Mouse (Mus musculus): ENCODE measurements around the gene Tram2. TPM values are rescaled to one million over a fixed set of nuclear protein-coding genes. Genes with fewer than 3 reads are reported as not detected.

Gene Tram2
- polyA plus RNA-seq, 1 experiment = 10.7 TPM

GRCm38 (mm10) chr1:21094644-21095215, 15.7 kb upstream of the Tram2 start:
- TF ChIP-seq POLR2A (IDR thresholded peaks at IDR 0.05; ENCODE audit: control insufficient read depth, low read depth, low read length) = no peak
- peaks cover 3% of the 10 kb centered on the region; the same call in 1 of the 2 replicates for H3K4me1 ChIP-seq (ENCODE audit: control insufficient read depth, insufficient read depth, low read length)
- H3K27me3 ChIP-seq (ENCODE audit: control insufficient read depth, insufficient read depth, low read length) = no peaks in the 10 kb centered on the region
- no peaks in the 10 kb centered on the region for H3K36me3 ChIP-seq (ENCODE audit: control insufficient read depth, insufficient read depth, low read length)
- H3K27ac ChIP-seq (ENCODE audit: control insufficient read depth, insufficient read depth, low read depth, low read length) = no peak overlapping the region
- H3K4me3 ChIP-seq (ENCODE audit: control insufficient read depth, low read depth, low read length) = no peak overlapping the region

- Histone ChIP-seq H3K27me3 (ENCODE audit: control insufficient read depth, insufficient read depth, low read length) (no peaks in the 10 kb centered on the region), H3K4me3 (ENCODE audit: control insufficient read depth, low read depth, low read length) (no peak overlapping the region), H3K4me1 (ENCODE audit: control insufficient read depth, insufficient read depth, low read length) (no peaks in the 10 kb centered on the region), H3K27ac (ENCODE audit: control insufficient read depth, insufficient read depth, low read depth, low read length) (no peak overlapping the region), H3K36me3 (ENCODE audit: control insufficient read depth, insufficient read depth, low read length) (no peaks in the 10 kb centered on the region)
- no peak for TF ChIP-seq CTCF (IDR thresholded peaks at IDR 0.05; ENCODE audit: control insufficient read depth, insufficient read depth, insufficient replicate concordance, low read depth, low read length)
- no peak for TF ChIP-seq POLR2A (IDR thresholded peaks at IDR 0.05; ENCODE audit: control insufficient read depth, low read depth, low read length)
These were observed 10.7 kb upstream of the Tram2 start for GRCm38 (mm10) chr1:21089661-21090117.

DNA sequence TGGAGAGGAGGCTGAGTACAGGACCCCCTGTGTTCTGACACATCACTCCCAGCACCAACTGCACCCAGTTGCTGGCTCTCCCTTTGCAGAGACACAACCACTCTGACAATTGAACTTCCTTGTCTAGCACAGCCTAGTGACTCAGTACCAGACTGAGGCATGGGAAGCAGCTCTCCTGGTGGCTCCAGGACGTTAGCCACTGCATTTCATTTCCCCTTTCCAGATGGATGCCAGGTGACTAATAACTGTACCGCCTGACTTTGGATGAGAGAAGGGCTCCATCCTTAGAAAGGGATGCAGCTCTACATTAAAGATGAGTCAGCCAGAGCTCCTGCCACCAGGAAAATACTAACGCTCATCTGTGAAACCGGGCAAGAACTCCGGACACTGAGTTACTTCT, 7.3 kb upstream of the Tram2 start:
- no peak overlapping the region for H3K4me3 ChIP-seq (ENCODE audit: control insufficient read depth, low read depth, low read length)
- no peaks in the 10 kb centered on the region for H3K36me3 ChIP-seq (ENCODE audit: control insufficient read depth, insufficient read depth, low read length)
- no peak for TF ChIP-seq CTCF (IDR thresholded peaks at IDR 0.05; ENCODE audit: control insufficient read depth, insufficient read depth, insufficient replicate concordance, low read depth, low read length)
- TF ChIP-seq POLR2A (IDR thresholded peaks at IDR 0.05; ENCODE audit: control insufficient read depth, low read depth, low read length) = no peak
- H3K27ac ChIP-seq (ENCODE audit: control insufficient read depth, insufficient read depth, low read depth, low read length) = no peak overlapping the region
- no peaks in the 10 kb centered on the region for H3K4me1 ChIP-seq (ENCODE audit: control insufficient read depth, insufficient read depth, low read length)
- H3K27me3 ChIP-seq (ENCODE audit: control insufficient read depth, insufficient read depth, low read length) = no peaks in the 10 kb centered on the region

DNA sequence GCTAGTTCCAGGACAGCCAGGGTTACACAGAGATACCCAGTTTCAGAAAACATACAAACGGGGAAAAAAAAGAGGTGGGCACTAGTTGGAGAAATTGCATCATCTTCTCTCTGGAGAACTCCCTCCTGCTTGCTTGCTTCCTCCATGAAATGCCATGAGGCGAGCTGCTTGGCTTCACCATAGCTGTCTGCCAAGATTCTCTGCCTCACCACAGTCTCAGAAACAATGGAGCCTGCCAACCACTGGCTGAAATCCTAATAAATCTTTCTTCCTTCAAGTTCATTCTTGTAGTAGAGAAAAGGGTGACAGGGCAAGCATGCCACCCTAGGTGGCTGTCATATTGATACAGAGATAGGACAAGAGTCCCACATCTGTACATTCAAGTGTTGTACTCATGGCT, 5.6 kb upstream of the Tram2 start:
- Histone ChIP-seq H3K4me3 (ENCODE audit: control insufficient read depth, low read depth, low read length) (no peak overlapping the region), H3K27me3 (ENCODE audit: control insufficient read depth, insufficient read depth, low read length) (no peaks in the 10 kb centered on the region), H3K36me3 (ENCODE audit: control insufficient read depth, insufficient read depth, low read length) (no peaks in the 10 kb centered on the region), H3K4me1 (ENCODE audit: control insufficient read depth, insufficient read depth, low read length) (no peaks in the 10 kb centered on the region), H3K27ac (ENCODE audit: control insufficient read depth, insufficient read depth, low read depth, low read length) (no peak overlapping the region)
- TF ChIP-seq CTCF (IDR thresholded peaks at IDR 0.05; ENCODE audit: control insufficient read depth, insufficient read depth, insufficient replicate concordance, low read depth, low read length) (no peak), POLR2A (IDR thresholded peaks at IDR 0.05; ENCODE audit: control insufficient read depth, low read depth, low read length) (no peak)

DNA sequence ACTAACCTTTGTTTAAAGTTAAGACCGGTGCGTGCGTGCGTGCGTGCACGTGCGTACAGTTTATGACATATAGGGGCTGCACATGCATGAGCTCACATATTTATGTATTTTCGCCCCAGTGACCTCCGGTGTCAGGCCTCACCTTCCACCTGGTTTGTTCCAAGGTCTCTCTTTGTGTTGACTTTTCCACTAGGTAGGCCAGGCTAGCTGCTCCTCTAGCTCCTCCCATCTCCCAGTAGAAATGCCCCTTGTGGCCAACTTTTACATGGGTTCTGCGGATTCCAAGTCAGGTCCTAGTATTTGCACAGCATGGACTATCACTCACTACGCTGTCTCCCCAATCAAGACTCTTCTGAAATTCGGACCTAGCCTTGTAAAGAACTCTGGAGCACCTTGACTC, 1.3 kb upstream of the Tram2 start:
- H3K27me3 ChIP-seq (ENCODE audit: control insufficient read depth, insufficient read depth, low read length) = no peaks in the 10 kb centered on the region
- TF ChIP-seq POLR2A (IDR thresholded peaks at IDR 0.05; ENCODE audit: control insufficient read depth, low read depth, low read length) = no peak
- no peak for TF ChIP-seq CTCF (IDR thresholded peaks at IDR 0.05; ENCODE audit: control insufficient read depth, insufficient read depth, insufficient replicate concordance, low read depth, low read length)
- no peaks in the 10 kb centered on the region for H3K36me3 ChIP-seq (ENCODE audit: control insufficient read depth, insufficient read depth, low read length)
- no peak overlapping the region for H3K4me3 ChIP-seq (ENCODE audit: control insufficient read depth, low read depth, low read length)
- H3K27ac ChIP-seq (ENCODE audit: control insufficient read depth, insufficient read depth, low read depth, low read length) = no peak overlapping the region
- H3K4me1 ChIP-seq (ENCODE audit: control insufficient read depth, insufficient read depth, low read length) = peaks cover 6% of the 10 kb centered on the region

- no peaks in the 10 kb centered on the region for H3K27me3 ChIP-seq (ENCODE audit: control insufficient read depth, insufficient read depth, low read length)
- peak overlapping the region; percentile 73; the same call in 1 of the 2 replicates for H3K27ac ChIP-seq (ENCODE audit: control insufficient read depth, insufficient read depth, low read depth, low read length)
- peaks cover 6% of the 10 kb centered on the region for H3K4me1 ChIP-seq (ENCODE audit: control insufficient read depth, insufficient read depth, low read length)
- H3K4me3 ChIP-seq (ENCODE audit: control insufficient read depth, low read depth, low read length) = peak overlapping the region; percentile 95
- no peaks in the 10 kb centered on the region for H3K36me3 ChIP-seq (ENCODE audit: control insufficient read depth, insufficient read depth, low read length)
- TF ChIP-seq CTCF (IDR thresholded peaks at IDR 0.05; ENCODE audit: control insufficient read depth, insufficient read depth, insufficient replicate concordance, low read depth, low read length) (no peak), POLR2A (IDR thresholded peaks at IDR 0.05; ENCODE audit: control insufficient read depth, low read depth, low read length) (no peak)
These were observed 381 bp downstream of the Tram2 start for GRCm38 (mm10) chr1:21078481-21079214.

- no peaks in the 10 kb centered on the region for H3K27me3 ChIP-seq (ENCODE audit: control insufficient read depth, insufficient read depth, low read length)
- peaks cover 6% of the 10 kb centered on the region for H3K4me1 ChIP-seq (ENCODE audit: control insufficient read depth, insufficient read depth, low read length)
- no peak overlapping the region for H3K4me3 ChIP-seq (ENCODE audit: control insufficient read depth, low read depth, low read length)
- H3K36me3 ChIP-seq (ENCODE audit: control insufficient read depth, insufficient read depth, low read length) = no peaks in the 10 kb centered on the region
- H3K27ac ChIP-seq (ENCODE audit: control insufficient read depth, insufficient read depth, low read depth, low read length) = no peak overlapping the region
- no peak for TF ChIP-seq CTCF (IDR thresholded peaks at IDR 0.05; ENCODE audit: control insufficient read depth, insufficient read depth, insufficient replicate concordance, low read depth, low read length)
- no peak for TF ChIP-seq POLR2A (IDR thresholded peaks at IDR 0.05; ENCODE audit: control insufficient read depth, low read depth, low read length)
These were observed 1.4 kb downstream of the Tram2 start for GRCm38 (mm10) chr1:21077619-21078018.

Measured in testis, adult 2 months (tissue).